Mouse (Mus musculus): ENCODE results near the gene Cd320.
"Not testable (repeated sequence)": the region's sequence is repeated elsewhere in the genome, so short reads cannot be mapped to it uniquely, and the experiment has no call there.

- TF ChIP-seq POLR2A (IDR thresholded peaks at IDR 0.05; ENCODE audit: control insufficient read depth, extremely low read depth, insufficient read depth, low read length, poor library complexity); CTCF (IDR thresholded peaks at IDR 0.05; ENCODE audit: borderline replicate concordance, control insufficient read depth, extremely low read depth, insufficient read depth, low read length, poor library complexity): not testable (repeated sequence)
Measured at GRCm38 (mm10) chr17:33891892-33892291, 49.0 kb downstream of the Cd320 start.

All from thymus, adult 2 months (tissue).